29 mouse cellular contexts compared by ENCODE assay signal in the genomic region with DNA sequence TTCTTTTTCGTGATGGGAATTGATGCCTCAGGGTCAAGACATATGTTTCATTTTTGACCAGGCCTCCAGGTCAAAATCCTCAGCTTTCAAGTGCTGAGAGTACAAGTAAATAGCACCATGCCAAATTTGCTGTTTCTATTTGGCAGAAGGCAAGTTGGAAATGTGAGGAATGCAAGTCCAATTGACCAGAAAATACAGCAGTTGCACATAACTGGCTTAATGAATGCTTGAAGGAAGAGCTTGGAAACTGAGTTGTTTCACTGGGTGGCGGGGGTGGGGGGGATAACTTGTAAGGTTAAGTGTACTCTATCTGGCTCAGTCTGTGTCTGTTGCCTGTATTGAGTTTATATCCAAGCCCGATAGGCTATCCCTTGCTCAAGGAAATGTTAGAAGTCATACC.
DNase-seq lines count a peak whose midpoint lies in the region; ATAC-seq and TF ChIP-seq lines count a peak whose summit lies in the region.
"Had no signal": no experiment of that assay in that cellular context is flagged by ENCODE, and none has a peak within 500 bp of the region (broad histone marks: within the 10 kb centered on the region; RNA-seq: fewer than 3 reads in every experiment).

No protein-coding gene starts in this region.

- DNase-seq in kidney, adult 2 months: peak; percentile 11
- peak; percentile 37 for DNase-seq in adipocyte (ENCODE audit: low spot score)
- peak; percentile 70 for DNase-seq in embryonic facial prominence, embryonic 14.5 days (ENCODE audit: low spot score)
- DNase-seq: adrenal gland, adult 8-10 months; adrenal gland, postnatal 36 days; B cell, adult 2 months; cerebellum, adult 11 months; cerebellum, adult 2 months; cerebellum, adult 9-11 months; cerebellum, postnatal 25 days; forebrain, postnatal 0 days; gastrocnemius, postnatal 25 days; heart, adult 2 months; heart, postnatal 14 days; heart, postnatal 4 days had no signal

- H3K4me3 ChIP-seq in kidney, adult 2 months (ENCODE audit: insufficient read depth, low read depth, low read length): no peak overlapping the region
- no peak overlapping the region for H3K4me3 ChIP-seq in kidney, embryonic 15.5 days (replicated peaks)
- H3K4me3 ChIP-seq in embryonic facial prominence, embryonic 14.5 days (ENCODE audit: low read depth, low read length): no peak overlapping the region
- H3K4me3 ChIP-seq: embryonic facial prominence, embryonic 13.5 days; forebrain, embryonic 10.5 days; forebrain, embryonic 13.5 days; heart, adult 2 months; heart, embryonic 10.5 days; heart, embryonic 13.5 days had no signal

- H3K4me2 ChIP-seq in kidney, embryonic 15.5 days: no peak overlapping the region
- H3K4me2 ChIP-seq in embryonic facial prominence, embryonic 14.5 days (ENCODE audit: low read depth, low read length): no peak overlapping the region
- H3K4me2 ChIP-seq: embryonic facial prominence, embryonic 13.5 days; forebrain, embryonic 13.5 days; heart, embryonic 13.5 days; hindbrain, embryonic 14.5 days had no signal

- WGBS in kidney, adult 2 months: 65% methylated on average over 3 of the region's 3 CpGs
- 86% methylated on average over 3 of the region's 3 CpGs for WGBS in kidney, embryonic 15.5 days
- WGBS in embryonic facial prominence, embryonic 14.5 days: 55% methylated on average over 3 of the region's 3 CpGs

- TF ChIP-seq POLR2A in kidney, adult 2 months (IDR thresholded peaks at IDR 0.05; ENCODE audit: low read depth, low read length): no peak

- no peaks in the 10 kb centered on the region for H3K36me3 ChIP-seq in kidney, adult 2 months (ENCODE audit: control insufficient read depth, insufficient read depth, low read length)
- no peaks in the 10 kb centered on the region for H3K36me3 ChIP-seq in kidney, embryonic 15.5 days
- H3K36me3 ChIP-seq in embryonic facial prominence, embryonic 14.5 days (ENCODE audit: control insufficient read depth, insufficient read depth, low read length): no peaks in the 10 kb centered on the region
- H3K36me3 ChIP-seq: embryonic facial prominence, embryonic 13.5 days; forebrain, embryonic 10.5 days; G1E; heart, embryonic 10.5 days; heart, embryonic 13.5 days had no signal

- ATAC-seq in kidney, embryonic 15.5 days (replicated peaks; ENCODE audit: low FRiP score): no peak
- no peak for ATAC-seq in embryonic facial prominence, embryonic 14.5 days (ENCODE audit: low read depth)
- no peak for ATAC-seq in megakaryocyte-erythroid progenitor cell, adult 5-6 weeks (replicated peaks; ENCODE audit: low FRiP score, low TSS enrichment, poor library complexity, severe bottlenecking)
- no peak for ATAC-seq in granulocyte monocyte progenitor cell, adult 5-6 weeks (replicated peaks; ENCODE audit: poor library complexity, severe bottlenecking)
- ATAC-seq: forebrain, embryonic 13.5 days; forebrain, postnatal 0 days; hindbrain, postnatal 0 days; inflammation-experienced regulatory T-cells, adult 6 months; intestine, embryonic 16.5 days had no signal

- H3K9me3 ChIP-seq in kidney, embryonic 15.5 days (replicated peaks): no peaks in the 10 kb centered on the region
- H3K9me3 ChIP-seq in embryonic facial prominence, embryonic 14.5 days (ENCODE audit: control insufficient read depth, low read length): no peaks in the 10 kb centered on the region
- H3K9me3 ChIP-seq: embryonic facial prominence, embryonic 13.5 days; forebrain, embryonic 10.5 days; forebrain, embryonic 13.5 days; heart, embryonic 10.5 days; heart, embryonic 13.5 days had no signal

- H3K27me3 ChIP-seq in kidney, adult 2 months (replicated peaks; ENCODE audit: control insufficient read depth, insufficient read depth, low read length): no peaks in the 10 kb centered on the region
- no peaks in the 10 kb centered on the region for H3K27me3 ChIP-seq in kidney, embryonic 15.5 days
- H3K27me3 ChIP-seq in embryonic facial prominence, embryonic 14.5 days (replicated peaks; ENCODE audit: control insufficient read depth, insufficient read depth, low read length): no peaks in the 10 kb centered on the region
- H3K27me3 ChIP-seq: CH12.LX; embryonic facial prominence, embryonic 13.5 days; forebrain, embryonic 13.5 days; heart, embryonic 13.5 days had no signal

- H3K4me1 ChIP-seq in kidney, adult 2 months (ENCODE audit: control insufficient read depth, insufficient read depth, low read length): no peaks in the 10 kb centered on the region
- H3K4me1 ChIP-seq in kidney, embryonic 15.5 days: no peaks in the 10 kb centered on the region
- 0 out of 2 replicates have a peak, but pooled peaks cover 6% of the 10 kb centered on the region for H3K4me1 ChIP-seq in embryonic facial prominence, embryonic 14.5 days (ENCODE audit: control insufficient read depth, insufficient read depth, low read length)

- H3K27ac ChIP-seq in kidney, adult 2 months (ENCODE audit: insufficient read depth, low read depth, low read length): no peak overlapping the region
- H3K27ac ChIP-seq in kidney, embryonic 15.5 days: no peak overlapping the region
- H3K27ac ChIP-seq in embryonic facial prominence, embryonic 14.5 days (replicated peaks; ENCODE audit: low read depth, low read length): no peak overlapping the region
- H3K27ac ChIP-seq: embryonic facial prominence, embryonic 13.5 days; forebrain, embryonic 10.5 days; forebrain, embryonic 13.5 days; heart, adult 2 months; heart, embryonic 10.5 days; heart, embryonic 13.5 days; hindbrain, embryonic 14.5 days; hindbrain, postnatal 0 days had no signal

- TF ChIP-seq CTCF in kidney, adult 2 months (conservative IDR thresholded peaks at IDR 0.05; ENCODE audit: insufficient read depth, insufficient read length, low read depth, low read length): no peak

- no peak overlapping the region for H3K9ac ChIP-seq in kidney, embryonic 15.5 days
- H3K9ac ChIP-seq in embryonic facial prominence, embryonic 14.5 days (ENCODE audit: low read depth, low read length): no peak overlapping the region
- H3K9ac ChIP-seq: embryonic facial prominence, embryonic 13.5 days; forebrain, embryonic 13.5 days; forebrain, postnatal 0 days; heart, embryonic 13.5 days; hindbrain, embryonic 14.5 days had no signal

Comparison
In these comparisons a context has a peak if more than half of its experiments do, and no peak if none do; other contexts are left out.
1. DNase-seq: peak in every context shown above with its lines; median percentile 70 in embryonic facial prominence, embryonic 14.5 days; 37 in adipocyte; 11 in kidney, adult 2 months.